Comparison of ENCODE assay signal across 20 mouse cellular contexts in genomic region chr8:124173688-124174087, GRCm38 (mm10). TPM values are rescaled to one million over a fixed set of nuclear protein-coding genes. Genes with fewer than 3 reads are reported as not detected.
DNase-seq lines count a peak whose midpoint lies in the region; ATAC-seq and TF ChIP-seq lines count a peak whose summit lies in the region.
"Had no signal": no experiment of that assay in that cellular context is flagged by ENCODE, and none has a peak within 500 bp of the region (broad histone marks: within the 10 kb centered on the region; RNA-seq: fewer than 3 reads in every experiment).

No protein-coding gene starts in this region.

- no peaks in the 10 kb centered on the region for H3K36me3 ChIP-seq in lung, postnatal 0 days (ENCODE audit: insufficient read depth, low read length)
- H3K36me3 ChIP-seq in neural tube, embryonic 14.5 days (ENCODE audit: control insufficient read depth, insufficient read depth, low read length) = no peaks in the 10 kb centered on the region
- H3K36me3 ChIP-seq: embryonic facial prominence, embryonic 15.5 days; forebrain, embryonic 10.5 days; heart, embryonic 12.5 days; lung, embryonic 15.5 days; midbrain, embryonic 12.5 days had no signal

- H3K27me3 ChIP-seq in lung, postnatal 0 days (replicated peaks; ENCODE audit: insufficient read depth, low read length) = no peaks in the 10 kb centered on the region
- H3K27me3 ChIP-seq in neural tube, embryonic 14.5 days (ENCODE audit: control insufficient read depth, insufficient read depth, low read length) = no peaks in the 10 kb centered on the region
- H3K27me3 ChIP-seq: embryonic facial prominence, embryonic 15.5 days; midbrain, embryonic 12.5 days had no signal

- no peak overlapping the region for H3K4me3 ChIP-seq in lung, postnatal 0 days (ENCODE audit: low read depth, low read length)
- no peak overlapping the region for H3K4me3 ChIP-seq in neural tube, embryonic 14.5 days (ENCODE audit: low read depth, low read length)
- H3K4me3 ChIP-seq: embryonic facial prominence, embryonic 15.5 days; forebrain, embryonic 10.5 days; heart, embryonic 12.5 days; lung, embryonic 15.5 days; midbrain, embryonic 12.5 days had no signal

- H3K9me3 ChIP-seq in lung, postnatal 0 days (ENCODE audit: low read length) = no peaks in the 10 kb centered on the region
- H3K9me3 ChIP-seq in neural tube, embryonic 14.5 days (ENCODE audit: control insufficient read depth, low read length) = no peaks in the 10 kb centered on the region
- H3K9me3 ChIP-seq: embryonic facial prominence, embryonic 15.5 days; forebrain, embryonic 10.5 days; heart, embryonic 12.5 days; lung, embryonic 15.5 days; midbrain, embryonic 12.5 days had no signal

- no peak overlapping the region for H3K9ac ChIP-seq in lung, postnatal 0 days (replicated peaks; ENCODE audit: low read depth)
- H3K9ac ChIP-seq in neural tube, embryonic 14.5 days (replicated peaks; ENCODE audit: low read depth, low read length) = no peak overlapping the region
- H3K9ac ChIP-seq: embryonic facial prominence, embryonic 15.5 days; heart, embryonic 12.5 days; liver, embryonic 14.5 days; lung, embryonic 15.5 days; midbrain, embryonic 12.5 days had no signal

- WGBS in lung, postnatal 0 days = 67% methylated on average over 4 of the region's 4 CpGs
- WGBS in neural tube, embryonic 14.5 days = 70% methylated on average over 4 of the region's 4 CpGs

- no peak overlapping the region for H3K4me2 ChIP-seq in lung, postnatal 0 days (replicated peaks; ENCODE audit: low read depth, low read length)
- H3K4me2 ChIP-seq in neural tube, embryonic 14.5 days (ENCODE audit: low read depth, low read length) = no peak overlapping the region
- H3K4me2 ChIP-seq: embryonic facial prominence, embryonic 15.5 days; heart, embryonic 12.5 days; lung, embryonic 15.5 days; midbrain, embryonic 12.5 days had no signal

- no peaks in the 10 kb centered on the region for H3K4me1 ChIP-seq in lung, postnatal 0 days (ENCODE audit: insufficient read depth, low read depth, low read length)
- peaks cover 11% of the 10 kb centered on the region for H3K4me1 ChIP-seq in neural tube, embryonic 14.5 days (ENCODE audit: control insufficient read depth, insufficient read depth, low read length)

- H3K27ac ChIP-seq in lung, postnatal 0 days (ENCODE audit: low read length) = no peak overlapping the region
- no peak overlapping the region for H3K27ac ChIP-seq in neural tube, embryonic 14.5 days (ENCODE audit: low read depth, low read length)
- H3K27ac ChIP-seq: embryonic facial prominence, embryonic 15.5 days; forebrain, embryonic 10.5 days; kidney, postnatal 0 days; liver, embryonic 14.5 days; lung, embryonic 15.5 days; midbrain, embryonic 12.5 days had no signal

- ATAC-seq in cerebellum, adult (ENCODE audit: insufficient number of reproducible peaks, low FRiP score, low TSS enrichment) = no peak
- peak; percentile 65 for ATAC-seq in lung, postnatal 0 days
- 0 out of 2 replicates have a peak, but pooled peaks have one; percentile 41 for ATAC-seq in neural tube, embryonic 14.5 days (ENCODE audit: low read depth)
- ATAC-seq: hindbrain, embryonic 16.5 days; intestine, postnatal 0 days had no signal

- TF ChIP-seq EP300 in lung, postnatal 0 days (IDR thresholded peaks at IDR 0.05) = no peak

- peak; percentile 32 to 41 for DNase-seq in cerebellum, postnatal 14 days
- peak; percentile 62 for DNase-seq in lung, postnatal 0 days (ENCODE audit: low spot score)
- DNase-seq in lung, postnatal 14 days = no peak
- peak; percentile 43 for DNase-seq in thymus, postnatal 14 days
- DNase-seq in c-Kit-positive CD71-positive TER-119-positive erythroid progenitor cells, embryonic 14.5 days (ENCODE audit: low spot score) = no peak
- DNase-seq in testis, postnatal 10 days (ENCODE audit: low spot score) = no peak
- DNase-seq: cerebellum, adult 11-12 months; cerebellum, postnatal 36 days; heart, postnatal 4 days had no signal

- peak; percentile 19; the same call in 1 of the 2 replicates for TF ChIP-seq CTCF in lung, postnatal 0 days (IDR thresholded peaks at IDR 0.05)

RNA-seq across cellular contexts. Expression of gene Galnt2, which starts 57.5 kb away (rescaled TPM):
- 54.3 and 66.2 TPM in 2 replicates for polyA plus RNA-seq in lung, postnatal 0 days (2015; fragmentation: Nextera tagmentation; extraction: Ambion mirVana)
- 55.8 and 57.7 TPM in 2 replicates for polyA plus RNA-seq in neural tube, embryonic 14.5 days (2014; fragmentation: Nextera tagmentation; extraction: Ambion mirVana)

Comparison
In these comparisons a context has a peak if more than half of its experiments do, and no peak if none do; other contexts are left out.
1. DNase-seq: peak in cerebellum, postnatal 14 days (2 of 2), lung, postnatal 0 days (single experiment) and thymus, postnatal 14 days (single experiment); none in lung, postnatal 14 days (single experiment), c-Kit-positive CD71-positive TER-119-positive erythroid progenitor cells, embryonic 14.5 days (single experiment) and testis, postnatal 10 days (single experiment).